Mouse (Mus musculus) ES-Bruce4 (cell line): ENCODE results near the gene Dusp2. TPM values are rescaled to one million over a fixed set of nuclear protein-coding genes. Genes with fewer than 3 reads are reported as not detected.

Source experiments
- H3K27ac ChIP-seq: 2 replicates; pipeline ENCODE4 v1.5.1; 2012; ENCODE audit warnings: low read length, inconsistent platforms; ENCODE audit not compliant: insufficient read depth
- H3K27me3 ChIP-seq: 2 replicates; pipeline ENCODE4 v1.6.1; 2012; ENCODE audit warnings: mild to moderate bottlenecking, low read length, inconsistent platforms; ENCODE audit not compliant: control insufficient read depth, poor library complexity, insufficient read depth, severe bottlenecking
- H3K36me3 ChIP-seq: 2 replicates; pipeline ENCODE4 v1.6.1; 2012; ENCODE audit warnings: inconsistent platforms, mild to moderate bottlenecking, low read length, moderate library complexity; ENCODE audit not compliant: control insufficient read depth, poor library complexity, insufficient read depth, severe bottlenecking
- H3K4me1 ChIP-seq: one replicate; pipeline ENCODE4 v1.8.1; 2011; ENCODE audit warnings: low read length; ENCODE audit not compliant: control insufficient read depth, insufficient read depth
- H3K4me3 ChIP-seq: 2 replicates; pipeline ENCODE4 v1.5.1; 2011; ENCODE audit warnings: low read depth, mild to moderate bottlenecking, low read length
- H3K9ac ChIP-seq: 2 replicates; pipeline ENCODE4 v1.6.1; 2012; ENCODE audit warnings: low read depth, mild to moderate bottlenecking, inconsistent platforms; ENCODE audit not compliant: poor library complexity, severe bottlenecking
- H3K9me3 ChIP-seq: replicated peaks from 2 replicates; pipeline ENCODE4 v1.6.1; 2012; ENCODE audit warnings: mild to moderate bottlenecking, low read length, inconsistent platforms; ENCODE audit not compliant: control insufficient read depth, poor library complexity, insufficient read depth, severe bottlenecking
- CTCF ChIP-seq: IDR thresholded peaks from one replicate; pipeline ENCODE4 v1.8.1; 2011; ENCODE audit warnings: low read depth, low read length
- EP300 ChIP-seq: IDR thresholded peaks from 2 replicates; pipeline ENCODE4 v1.6.1; 2011; ENCODE audit warnings: low read depth, low read length; ENCODE audit not compliant: insufficient read depth
- POLR2A ChIP-seq: IDR thresholded peaks from one replicate; pipeline ENCODE4 v1.8.1; 2011; ENCODE audit warnings: low read length; ENCODE audit not compliant: insufficient read depth
- polyA plus RNA-seq: library from polyadenylated mRNA; stranded (reverse); fragments of >200 nt; gene quantifications from 2 replicates; pipeline ENCODE4 v1.2.4, GENCODE M21; 2011; ENCODE audit warnings: low read depth; ENCODE audit not compliant: missing spikeins, insufficient read depth, insufficient read length

The Dusp2 gene
- polyA plus RNA-seq, 1 experiment = 0.61 TPM

GRCm38 (mm10) chr2:127319071-127319470 is 16.9 kb upstream of the Dusp2 start:
- H3K4me3 ChIP-seq = no peak overlapping the region

GRCm38 (mm10) chr2:127322671-127323285 is 13.2 kb upstream of the Dusp2 start:
- Histone ChIP-seq H3K4me1 (no peaks in the 10 kb centered on the region), H3K9ac (no peak overlapping the region), H3K9me3 (no peaks in the 10 kb centered on the region), H3K36me3 (no peaks in the 10 kb centered on the region), H3K4me3 (no peak overlapping the region), H3K27me3 (no peaks in the 10 kb centered on the region), H3K27ac (no peak overlapping the region)
- TF ChIP-seq POLR2A (no peak), EP300 (no peak), CTCF (no peak)

More at GRCm38 (mm10) chr2:127319071-127319470, 16.9 kb upstream of the Dusp2 start:
- Histone ChIP-seq H3K9ac (no peak overlapping the region), H3K27me3 (no peaks in the 10 kb centered on the region), H3K27ac (no peak overlapping the region), H3K9me3 (no peaks in the 10 kb centered on the region), H3K4me1 (no peaks in the 10 kb centered on the region), H3K36me3 (no peaks in the 10 kb centered on the region)
- TF ChIP-seq EP300 = no peak
- TF ChIP-seq POLR2A = no peak
- TF ChIP-seq CTCF = no peak

- Histone ChIP-seq H3K27ac (no peak overlapping the region), H3K4me1 (no peaks in the 10 kb centered on the region), H3K9ac (no peak overlapping the region), H3K4me3 (no peak overlapping the region), H3K36me3 (no peaks in the 10 kb centered on the region), H3K27me3 (no peaks in the 10 kb centered on the region), H3K9me3 (no peaks in the 10 kb centered on the region)
- no peak for TF ChIP-seq CTCF
- TF ChIP-seq EP300 = no peak
- no peak for TF ChIP-seq POLR2A
Observed at GRCm38 (mm10) chr2:127323667-127324066, 12.3 kb upstream of the Dusp2 start.

- no peaks in the 10 kb centered on the region for H3K36me3 ChIP-seq
- TF ChIP-seq POLR2A (no peak), EP300 (no peak), CTCF (no peak)
- H3K27ac ChIP-seq = no peak overlapping the region
- H3K4me3 ChIP-seq = no peak overlapping the region
- no peak overlapping the region for H3K9ac ChIP-seq
- no peaks in the 10 kb centered on the region for H3K9me3 ChIP-seq
- H3K4me1 ChIP-seq = no peaks in the 10 kb centered on the region
- H3K27me3 ChIP-seq = no peaks in the 10 kb centered on the region
Observed at GRCm38 (mm10) chr2:127324456-127324855, 11.5 kb upstream of the Dusp2 start.

- no peaks in the 10 kb centered on the region for H3K4me1 ChIP-seq
- no peak overlapping the region for H3K4me3 ChIP-seq
- H3K27ac ChIP-seq = no peak overlapping the region
- no peak for TF ChIP-seq EP300
- TF ChIP-seq CTCF = no peak
- H3K27me3 ChIP-seq = no peaks in the 10 kb centered on the region
- H3K9me3 ChIP-seq = no peaks in the 10 kb centered on the region
- H3K36me3 ChIP-seq = no peaks in the 10 kb centered on the region
- H3K9ac ChIP-seq = no peak overlapping the region
Observed at GRCm38 (mm10) chr2:127328090-127328851, 7.7 kb upstream of the Dusp2 start.

- TF ChIP-seq EP300 (no peak), CTCF (no peak), POLR2A (no peak)
- Histone ChIP-seq H3K4me1 (no peaks in the 10 kb centered on the region), H3K9ac (no peak overlapping the region), H3K27me3 (no peaks in the 10 kb centered on the region; the same call in 1 of the 2 replicates), H3K9me3 (no peaks in the 10 kb centered on the region), H3K4me3 (no peak overlapping the region), H3K36me3 (no peaks in the 10 kb centered on the region), H3K27ac (no peak overlapping the region)
Observed at GRCm38 (mm10) chr2:127332807-127333570, 3.0 kb upstream of the Dusp2 start.
